Mouse (Mus musculus) gastrocnemius, postnatal 4 days (tissue): ENCODE data around the gene Wdr1. TPM values are rescaled to one million over a fixed set of nuclear protein-coding genes. Genes with fewer than 3 reads are reported as not detected.

Source experiments
- DNase-seq, 2 experiments: peaks; one replicate each; pipeline ENCODE4 v3.0.0; 2021 to 2022; ENCODE audit warnings: low spot score in 2 of 2, mixed read lengths in 2 of 2
- total RNA-seq, 2 experiments: library from RNA; stranded (reverse); gene quantifications; 2 replicates each; pipeline ENCODE4 v1.2.3; 2021

Gene Wdr1
- total RNA-seq, 2 experiments from 2014 or later: 205 to 211 TPM

DNA sequence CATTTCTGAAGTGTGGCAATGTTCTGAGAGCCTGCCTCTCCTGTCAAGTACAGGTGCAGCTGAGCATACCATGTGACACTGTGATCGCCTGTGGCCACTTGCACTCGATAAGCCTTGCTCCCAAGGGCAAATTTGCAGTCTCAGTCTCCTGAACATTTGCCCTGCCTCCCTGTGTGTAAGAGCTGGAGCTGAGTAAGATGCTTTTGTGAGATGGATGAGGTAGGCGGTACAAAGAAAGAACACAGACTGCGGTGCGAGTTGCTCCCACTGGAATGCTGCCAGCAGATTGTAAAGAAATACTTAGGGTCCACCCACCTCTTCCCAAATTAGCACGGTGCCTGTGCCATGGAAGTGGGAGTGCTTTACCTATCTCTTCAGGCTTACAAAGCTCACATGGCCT, 15.6 kb downstream of the Wdr1 start:
- no peak for DNase-seq

DNA sequence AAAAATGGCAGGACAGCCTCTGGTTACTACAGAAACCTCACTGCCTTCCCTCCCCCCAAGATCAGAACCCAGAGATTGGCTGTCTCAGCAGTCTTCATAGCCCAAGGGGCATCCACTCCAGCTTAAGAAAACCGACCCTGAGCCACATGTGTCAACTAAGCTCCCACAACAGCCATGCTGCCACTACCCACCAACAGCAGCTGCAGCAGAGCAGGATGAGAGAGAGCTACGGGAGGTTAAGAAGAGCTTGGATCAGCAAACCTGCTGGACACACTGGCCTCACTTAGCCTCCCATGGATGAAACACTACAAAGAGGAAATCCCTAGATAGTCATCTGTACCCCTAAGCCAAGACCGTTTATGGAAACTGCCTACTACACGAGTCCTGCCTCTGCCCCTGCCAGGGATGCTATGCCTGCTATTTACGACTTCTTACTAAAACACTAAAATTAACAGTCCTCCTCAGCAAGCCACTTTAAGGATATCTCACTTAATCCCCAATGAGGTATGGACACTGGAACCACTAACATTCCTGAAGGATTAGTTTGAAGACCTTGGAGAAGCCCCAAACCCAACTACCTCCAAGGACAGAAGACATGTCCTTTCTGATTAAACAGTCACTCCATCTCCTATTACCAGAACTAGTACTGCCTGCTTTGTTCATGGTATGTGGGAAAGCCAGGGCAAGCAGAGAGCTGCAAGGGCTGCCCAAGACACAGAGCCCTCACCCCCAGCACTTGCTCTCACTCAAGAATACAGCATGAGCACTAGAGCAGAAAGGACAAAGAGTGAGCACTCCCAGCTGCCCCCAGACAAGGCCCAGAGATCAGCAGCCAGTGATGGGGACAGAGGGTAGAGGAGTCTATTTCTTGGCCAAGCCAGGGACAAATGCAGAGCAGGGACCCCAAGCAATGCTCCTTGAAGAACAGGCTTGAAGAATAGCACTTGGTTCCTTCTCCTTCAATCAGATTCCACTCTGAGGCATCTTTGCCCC, 18.3 kb downstream of the Wdr1 start:
- no peak for DNase-seq

DNA sequence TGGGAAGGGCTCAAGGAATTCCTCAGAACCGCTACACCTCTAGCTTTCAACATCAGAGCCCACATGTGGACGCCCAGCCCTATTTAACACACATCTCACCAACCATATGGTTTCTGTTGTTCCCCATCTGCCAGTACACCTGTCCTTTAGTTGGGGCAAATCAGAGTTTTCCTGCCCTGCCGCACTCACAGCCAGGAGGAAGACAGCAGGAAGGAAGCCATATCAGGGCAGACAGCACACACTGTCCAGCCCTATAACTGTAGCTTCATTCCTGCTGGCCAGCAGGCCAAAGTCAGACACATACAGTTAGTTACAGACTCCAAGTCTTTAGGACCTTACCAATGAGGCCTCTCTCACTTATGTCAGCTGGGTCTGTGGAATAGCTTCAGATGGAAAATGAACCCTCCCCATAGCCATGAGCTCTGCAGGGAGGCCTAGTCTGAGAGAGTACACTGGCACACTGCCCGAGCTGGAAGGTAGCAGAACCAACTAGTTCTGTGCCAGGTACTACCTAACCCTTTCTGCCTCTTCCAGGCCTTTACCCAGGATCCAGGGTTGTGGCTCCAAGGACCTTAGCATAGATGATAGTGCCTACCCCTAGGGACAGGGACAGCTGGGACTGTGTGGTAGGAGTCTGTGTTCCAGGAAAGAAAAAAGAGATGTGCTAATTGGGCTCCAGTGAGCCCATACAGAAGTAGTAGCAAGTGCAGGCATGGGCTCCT, 19.4 kb downstream of the Wdr1 start:
- DNase-seq: no peak

DNA sequence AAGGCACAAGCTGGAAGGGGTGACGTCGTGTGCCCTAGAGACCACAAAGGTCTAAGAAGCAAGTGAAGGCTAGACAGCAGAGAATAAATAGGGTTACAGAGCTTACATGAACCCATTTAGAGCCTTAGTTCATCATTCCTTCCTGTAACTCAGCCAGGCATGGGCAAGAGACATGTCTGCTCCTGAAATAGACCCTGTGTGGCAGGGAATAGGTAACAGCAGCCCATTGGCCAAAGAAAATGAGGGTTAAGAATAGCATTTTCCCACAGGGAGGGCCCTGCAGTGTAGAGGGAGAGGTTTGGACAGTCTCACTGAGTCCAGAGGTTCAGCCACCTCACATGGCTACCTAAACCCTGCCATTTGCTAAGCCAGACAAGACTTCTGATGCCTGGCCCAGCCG, 21.3 kb downstream of the Wdr1 start:
- DNase-seq: no peak

DNA sequence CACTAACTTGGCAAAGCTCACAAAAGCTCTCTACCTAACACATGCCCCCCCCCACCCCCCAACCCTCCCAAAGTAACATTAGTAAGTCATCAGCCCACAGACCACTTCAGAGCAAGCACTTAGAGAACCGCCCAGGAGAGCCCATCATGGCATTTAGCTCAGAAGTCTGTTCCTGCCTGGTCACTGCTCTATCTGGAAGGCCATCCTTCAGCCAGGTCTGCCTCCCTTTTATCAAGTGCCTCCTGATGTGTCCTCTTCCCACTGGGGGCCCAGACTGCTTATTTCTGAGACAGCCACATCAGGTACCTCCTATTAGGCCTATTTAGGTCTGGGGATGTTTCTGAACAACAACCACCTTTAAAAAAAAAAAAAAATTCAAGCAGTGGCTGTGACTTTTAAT, 22.1 kb downstream of the Wdr1 start:
- DNase-seq: no peak

DNA sequence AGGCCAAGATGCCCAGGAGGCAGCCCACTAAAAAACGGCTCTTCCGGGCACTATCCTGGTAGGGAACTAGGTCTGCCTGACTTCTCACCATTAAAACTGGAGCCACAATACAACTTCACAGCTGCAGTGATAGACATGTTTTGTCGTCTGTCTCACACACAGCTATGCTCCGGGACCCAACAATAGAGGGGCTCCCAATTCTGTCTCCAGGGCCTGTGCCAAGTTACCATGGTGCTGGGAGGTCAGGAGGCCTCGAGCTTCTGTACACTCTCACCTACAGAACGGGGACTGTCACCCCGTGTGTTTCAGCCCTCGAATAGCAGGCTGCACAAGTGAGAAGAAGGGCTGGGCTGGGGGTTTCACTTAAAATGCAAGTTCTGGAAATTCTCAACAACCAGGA, 24.5 kb downstream of the Wdr1 start:
- no peak for DNase-seq

DNA sequence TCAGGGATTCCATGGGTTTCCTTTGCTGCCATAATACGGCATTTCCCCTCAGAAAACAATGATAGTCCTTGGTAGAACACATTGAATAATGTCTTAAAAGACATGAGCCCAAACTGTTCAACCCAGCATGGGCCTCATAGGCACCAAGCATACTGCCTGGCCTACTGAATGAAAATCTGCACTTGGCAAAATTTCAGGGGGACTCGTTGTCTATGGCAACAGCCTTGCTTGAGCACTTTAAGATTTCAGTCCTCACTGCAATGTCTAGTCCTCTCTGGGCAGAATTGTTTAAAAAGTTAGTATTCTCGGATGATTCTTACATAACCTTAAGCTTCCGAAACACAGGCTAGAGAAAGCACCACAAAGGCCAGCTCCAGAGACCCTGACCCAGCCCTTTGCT, 25.2 kb downstream of the Wdr1 start:
- DNase-seq: no peak

DNA sequence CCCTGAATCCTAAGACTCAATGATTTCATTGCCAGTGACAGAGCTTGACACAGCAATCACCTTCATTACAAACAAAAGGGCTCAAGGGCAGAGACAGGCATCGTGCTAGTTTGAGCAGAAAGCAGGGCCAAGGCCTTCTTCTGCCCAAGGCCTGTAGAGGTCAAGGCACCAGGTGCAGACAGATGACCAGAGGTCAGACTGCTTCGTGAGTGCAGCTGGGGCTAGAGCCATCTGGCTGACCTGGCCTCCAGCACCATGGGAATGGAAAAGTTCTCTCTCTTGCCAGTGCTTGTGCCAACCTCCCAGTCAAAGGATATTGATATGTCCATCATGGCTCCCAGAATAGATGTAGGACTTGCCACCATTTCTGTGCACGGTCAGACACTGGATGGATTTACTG, 26.2 kb downstream of the Wdr1 start:
- DNase-seq: no peak

DNA sequence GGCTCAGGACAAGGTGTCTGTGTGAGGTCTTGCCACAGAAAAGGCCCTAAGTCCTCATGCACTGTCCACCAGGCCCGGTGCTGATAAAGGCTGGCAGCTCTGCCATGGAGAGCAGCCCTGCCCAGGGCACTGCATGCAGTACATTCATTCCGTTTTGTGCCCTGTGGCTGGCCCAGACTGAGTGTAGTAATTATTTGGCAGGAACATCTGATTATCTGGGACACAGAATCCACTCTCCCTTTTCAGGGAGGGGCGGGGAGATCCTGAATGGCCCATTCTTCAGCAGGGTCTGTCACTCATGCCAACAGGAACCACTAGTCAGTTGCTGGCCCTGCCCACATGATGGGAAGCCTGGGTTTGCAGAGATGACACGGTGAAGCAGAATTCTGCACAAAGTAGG, 30.9 kb downstream of the Wdr1 start:
- DNase-seq: no peak

DNA sequence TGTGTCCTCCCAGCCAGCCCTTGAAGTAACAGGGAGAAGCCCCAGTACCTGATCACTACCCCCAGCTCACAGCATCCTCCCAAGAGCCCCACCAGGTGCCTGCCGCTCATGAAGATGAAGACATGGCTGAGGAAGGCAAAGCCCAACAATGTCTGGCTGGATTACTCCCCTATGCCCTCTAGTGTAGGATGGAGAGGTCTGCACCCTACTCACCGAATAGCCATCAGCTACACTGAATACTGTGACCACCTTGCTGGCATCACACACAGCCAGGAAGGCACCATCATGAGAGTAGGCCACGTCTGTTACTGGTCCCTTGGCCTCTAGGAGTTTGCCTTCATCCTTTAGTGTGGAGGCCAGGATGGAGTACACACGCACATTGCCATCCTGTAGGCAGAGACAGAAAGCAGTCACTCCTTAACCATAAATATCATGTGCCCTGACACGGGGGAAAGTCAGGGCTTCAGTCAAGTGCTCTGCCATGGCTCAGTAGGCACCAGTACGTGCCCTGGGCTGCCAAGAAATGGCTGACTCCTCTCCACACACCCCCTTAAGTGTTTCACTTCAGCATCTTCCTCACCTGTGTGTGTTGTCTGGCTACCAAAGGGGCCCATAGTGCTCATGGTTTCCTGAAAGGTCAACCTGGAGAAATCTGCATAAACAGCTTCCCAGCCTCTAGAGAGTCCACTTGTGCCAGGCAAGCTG, 33.1 kb downstream of the Wdr1 start:
- no peak for DNase-seq

DNA sequence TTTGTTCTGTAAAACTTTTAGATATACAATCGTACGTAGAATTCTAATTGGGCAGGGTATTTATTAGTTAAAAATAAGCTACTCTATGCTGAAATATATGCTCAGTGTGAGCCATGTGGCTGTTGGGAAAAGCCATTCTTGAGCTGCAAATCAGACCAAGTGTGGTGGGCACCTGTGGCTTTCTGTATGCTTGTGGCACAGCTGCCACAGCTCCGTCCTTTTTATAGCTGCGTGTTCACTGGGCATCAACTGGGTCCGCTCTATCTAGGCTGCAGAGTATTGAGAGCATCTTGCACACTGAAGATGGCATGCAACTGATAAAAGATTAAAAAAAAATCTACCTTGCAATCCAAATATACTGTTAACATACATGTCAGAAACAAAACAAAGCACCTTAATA, 40.0 kb downstream of the Wdr1 start:
- no peak for DNase-seq

DNA sequence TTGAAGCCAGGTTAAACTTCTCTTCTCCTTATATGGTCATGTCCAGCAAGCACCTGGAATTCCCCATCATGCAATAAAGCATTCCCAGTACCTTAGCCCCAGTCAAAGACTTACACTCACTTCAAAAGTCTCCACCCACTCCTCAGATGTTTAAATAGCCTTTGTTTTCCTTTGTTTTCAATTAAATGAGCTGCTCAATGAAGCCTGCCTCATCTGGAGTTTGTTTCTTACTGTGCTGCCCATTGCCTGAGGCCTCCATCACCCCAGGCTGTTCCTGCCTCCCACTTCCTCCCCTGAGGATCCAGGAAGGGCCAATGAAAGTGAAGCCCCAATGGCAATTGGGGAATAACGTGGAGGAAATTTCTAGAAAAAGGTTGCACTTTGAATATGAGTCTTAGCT, 42.2 kb downstream of the Wdr1 start:
- no peak for DNase-seq

DNA sequence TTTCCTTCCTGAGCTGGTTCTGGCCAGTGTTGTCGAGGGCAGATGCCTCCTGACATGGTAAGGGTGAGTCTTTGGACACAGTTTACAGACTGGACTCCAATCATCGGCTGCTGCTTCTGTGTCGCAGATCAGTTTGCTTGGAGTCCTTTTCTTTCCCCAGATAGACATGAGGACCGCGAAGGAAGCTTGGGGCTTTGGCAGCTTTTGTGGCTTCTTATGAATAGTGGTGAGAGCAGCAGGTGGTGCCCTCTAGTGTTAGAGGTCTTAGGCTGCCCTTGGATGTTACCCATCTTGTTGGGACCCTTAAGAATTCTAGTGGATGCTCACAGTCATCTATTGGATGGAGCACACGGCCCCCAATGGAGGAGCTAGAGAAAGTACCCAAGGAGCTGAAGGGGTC, 46.8 kb downstream of the Wdr1 start:
- DNase-seq: no peak

DNA sequence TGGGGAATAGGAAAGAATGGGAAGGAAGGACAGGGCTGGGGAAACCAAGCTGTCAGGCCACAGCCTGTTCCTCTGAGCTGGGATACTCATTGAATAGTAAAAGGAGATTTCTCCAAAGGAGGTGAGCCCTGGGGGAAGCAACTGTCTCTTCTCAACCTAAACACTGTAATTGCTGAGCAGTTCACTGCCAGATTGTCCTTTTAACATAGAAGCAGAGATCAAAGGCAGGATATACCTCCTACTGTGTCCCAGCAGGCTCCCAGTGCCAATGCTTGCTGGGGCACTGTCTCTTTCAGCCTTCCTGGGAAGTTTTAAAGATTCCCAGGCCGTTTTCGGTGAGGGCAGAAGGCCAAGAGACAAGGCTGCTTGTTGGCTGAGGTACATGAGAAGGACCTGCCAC, 50.0 kb downstream of the Wdr1 start:
- DNase-seq: no peak

DNA sequence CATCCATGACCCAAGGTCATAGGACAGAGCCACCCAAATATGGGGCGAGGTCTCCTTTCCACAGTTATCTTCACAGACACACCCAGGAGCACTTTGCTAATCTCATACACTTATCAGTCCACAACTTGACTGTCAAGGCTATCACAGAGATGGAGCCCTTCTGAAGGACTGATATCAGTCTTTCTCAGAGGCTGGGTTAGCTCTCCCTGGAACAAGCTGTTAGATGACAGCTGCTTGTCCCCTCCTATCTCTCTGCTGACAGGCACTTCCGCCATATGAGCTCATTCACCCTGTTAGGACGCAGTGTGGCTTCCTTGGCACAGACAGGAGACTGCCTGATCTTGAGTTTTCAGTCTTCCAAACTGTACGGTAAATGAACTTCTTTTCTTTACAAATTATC, 53.5 kb downstream of the Wdr1 start:
- DNase-seq: no peak

DNA sequence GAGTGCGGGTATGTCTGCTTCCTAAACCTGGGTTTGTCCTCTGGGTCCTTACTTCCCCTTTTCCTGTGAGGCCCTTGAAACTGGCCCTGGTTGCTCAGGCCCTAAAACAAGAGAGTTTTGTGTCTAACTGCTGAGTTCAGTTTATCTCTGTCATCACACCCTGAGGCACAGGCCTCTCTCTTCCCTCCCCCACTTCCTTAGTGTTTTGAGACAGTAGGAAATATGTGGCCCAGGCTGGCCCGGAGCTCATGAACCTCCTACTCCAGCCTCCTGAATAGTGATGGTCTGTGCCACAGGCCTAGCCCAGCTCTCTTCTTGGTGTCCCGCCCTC, 57.6 kb downstream of the Wdr1 start:
- DNase-seq: no peak

DNA sequence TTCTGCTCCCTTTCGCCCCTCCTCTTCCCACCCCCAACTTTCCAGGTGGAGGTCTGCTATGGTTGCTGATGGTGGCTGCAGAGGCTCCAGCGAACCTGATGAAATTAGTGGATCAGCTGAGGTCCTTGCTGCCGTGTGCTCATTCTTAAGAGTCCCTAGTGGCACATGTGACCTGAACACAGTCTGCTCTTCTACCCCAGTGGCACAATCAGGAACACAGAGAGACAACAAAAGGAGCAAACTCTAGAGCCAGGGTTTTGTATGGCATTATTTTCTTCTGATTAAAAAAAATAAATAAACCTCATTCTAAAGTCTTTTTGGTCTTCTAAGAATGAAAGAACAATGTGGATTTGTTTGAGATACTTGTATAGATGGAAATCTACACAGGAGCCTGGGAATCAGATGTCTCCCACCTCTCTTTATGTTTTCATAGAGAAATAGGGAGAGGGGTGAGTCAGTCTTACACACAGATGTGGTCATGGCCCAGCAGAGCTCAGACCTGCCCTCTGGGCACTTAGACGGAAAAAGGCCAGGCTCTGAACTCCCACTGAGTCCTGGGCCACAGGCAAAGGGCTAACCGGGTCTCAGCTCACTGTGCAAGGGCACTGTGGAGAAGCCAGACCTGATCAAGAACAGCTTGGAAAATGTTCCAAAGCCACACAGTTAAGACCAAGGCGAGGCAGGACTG, 58.1 kb downstream of the Wdr1 start:
- DNase-seq: no peak

DNA sequence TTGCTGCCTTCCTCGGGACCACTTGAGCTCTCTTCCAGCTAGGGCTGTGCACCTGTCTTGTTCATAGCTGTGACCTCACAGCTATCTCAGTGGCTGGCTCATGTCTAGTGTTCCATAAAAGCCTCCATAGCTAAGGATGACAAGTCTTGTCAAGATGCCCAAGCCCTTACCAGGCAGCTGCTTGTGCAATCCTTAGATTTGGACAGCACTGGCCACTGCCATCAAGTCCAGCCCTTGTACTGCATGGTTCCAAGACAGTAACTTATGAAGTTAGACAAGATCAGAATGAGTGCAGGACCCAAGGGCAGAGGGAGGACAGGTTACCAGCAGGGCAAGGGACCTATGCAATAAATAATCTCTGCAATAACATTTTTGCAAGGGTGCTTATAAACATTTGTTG, 58.9 kb downstream of the Wdr1 start:
- DNase-seq: no peak

DNA sequence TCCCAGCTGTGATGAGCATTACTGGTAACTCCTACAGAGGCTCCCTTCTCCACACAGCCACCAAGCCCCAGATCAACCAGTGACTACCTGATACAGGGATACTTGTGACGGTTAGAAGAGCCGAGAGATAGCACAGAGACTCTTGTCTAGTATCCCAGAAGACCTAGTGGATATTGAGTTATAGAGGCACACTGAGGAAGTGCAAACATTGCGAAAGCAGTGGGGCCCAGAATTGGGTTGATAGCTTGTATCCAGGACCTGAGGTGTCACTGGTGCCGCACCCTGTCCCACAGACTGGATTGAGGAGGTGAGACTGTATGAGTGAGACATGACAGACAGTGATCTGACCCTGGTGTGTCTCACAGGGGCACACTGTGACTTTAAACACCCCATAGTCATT, 60.0 kb downstream of the Wdr1 start, which contains the start of gene Slc2a9:
TSS of gene Slc2a9 (minus strand) at position 152 of the 400 bp plus-strand sequence.
- DNase-seq: no peak

DNA sequence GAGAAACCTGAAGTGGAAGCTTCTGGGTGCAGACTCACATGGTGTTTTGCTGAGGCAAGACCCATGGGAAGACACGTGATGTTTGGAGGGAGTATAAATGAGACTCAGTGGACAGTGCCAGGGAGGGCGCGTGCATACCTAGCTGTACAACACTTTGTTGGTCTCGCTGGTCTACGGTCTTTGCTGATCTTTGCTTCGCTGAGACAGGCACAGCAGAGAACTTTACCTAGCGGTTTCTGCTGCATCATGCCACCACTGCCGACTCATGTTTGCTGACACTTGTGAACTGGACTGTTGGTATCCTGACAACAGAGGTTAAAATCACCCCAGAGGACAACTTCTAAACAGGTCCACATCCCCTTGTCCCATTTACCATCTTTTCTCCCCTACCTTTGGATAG, 63.0 kb downstream of the Wdr1 start:
- DNase-seq: no peak

DNA sequence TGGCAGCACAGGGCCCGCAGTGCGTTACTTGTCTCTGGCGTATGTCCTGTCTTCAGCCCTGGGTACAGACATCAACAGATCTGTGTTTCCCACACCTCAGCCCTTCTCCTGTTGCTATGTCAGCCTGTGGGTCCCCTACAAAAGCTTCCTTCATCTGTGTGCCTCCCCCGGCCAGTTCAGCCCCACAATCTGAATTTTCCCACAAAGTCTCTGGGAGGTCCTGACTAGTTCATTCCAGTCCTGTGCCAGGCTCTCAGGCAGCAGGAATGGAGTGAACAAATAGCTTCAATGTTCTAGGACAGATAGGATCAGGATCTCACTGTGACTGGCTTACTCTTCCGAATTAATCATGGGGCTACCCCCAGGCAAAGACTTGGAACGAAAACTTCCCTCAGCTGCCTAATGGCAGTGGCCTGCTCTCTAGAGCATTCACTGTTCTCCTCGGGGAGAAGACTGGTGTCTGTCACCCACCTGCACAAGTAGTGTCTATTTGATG, 63.7 kb downstream of the Wdr1 start:
- DNase-seq: no peak
